Mouse (Mus musculus): Measurements from ENCODE around the gene Dnah12.

GRCm38 (mm10) chr14:26662488-26662887 is 30.6 kb upstream of the Dnah12 start:
- no peak for TF ChIP-seq POLR2A (IDR thresholded peaks at IDR 0.05; ENCODE audit: extremely low read depth, insufficient read depth, low read length)
- TF ChIP-seq CTCF (IDR thresholded peaks at IDR 0.05; ENCODE audit: extremely low read depth, insufficient read depth, low read length), result no peak

All from cortical plate, adult 2 months (tissue).